Mouse (Mus musculus) hindbrain, embryonic 14.5 days (tissue): ENCODE measurements at regions not wholly inside any gene's neighbourhood (a gene's known extent, or its start where the extent isn't known, plus 50 kb on each side); places are given as distances from the start of the nearest gene placed in this dataset.

Experiments
- ATAC-seq: fragments of 200-750 bp; cut with Nextera tagmentation; 2 replicates; pipeline ENCODE4 v1.8.0; 2017; ENCODE audit warnings: moderate number of reproducible peaks, mild to moderate bottlenecking, moderate TSS enrichment, moderate library complexity; ENCODE audit not compliant: low FRiP score
- DNase-seq: peaks from one replicate; pipeline ENCODE4 v3.0.0-alpha.2; 2015; ENCODE audit warnings: low spot score
- H3K27ac ChIP-seq: fragments of 300-500 bp; sonication (generic); 2 replicates; pipeline ENCODE4 v1.5.1; 2014; ENCODE audit warnings: mild to moderate bottlenecking, moderate library complexity
- H3K27me3 ChIP-seq: fragments of 300-500 bp; sonication (generic); 2 replicates; pipeline ENCODE4 v1.6.1; 2014; ENCODE audit warnings: mild to moderate bottlenecking, low read length, mixed read lengths; ENCODE audit not compliant: control insufficient read depth, insufficient read depth
- H3K36me3 ChIP-seq: fragments of 300-500 bp; sonication (generic); replicated peaks from 2 replicates; pipeline ENCODE4 v1.6.1; 2014; ENCODE audit not compliant: control insufficient read depth, insufficient read depth
- H3K4me1 ChIP-seq: fragments of 300-500 bp; sonication (generic); replicated peaks from 2 replicates; pipeline ENCODE4 v1.6.1; 2014; ENCODE audit warnings: antibody characterized with exemption, low read length, mixed read lengths; ENCODE audit not compliant: control insufficient read depth, insufficient read depth
- H3K4me2 ChIP-seq: fragments of 300-500 bp; sonication (generic); replicated peaks from 2 replicates; pipeline ENCODE4 v1.6.1; 2014; ENCODE audit warnings: mild to moderate bottlenecking, moderate library complexity
- H3K4me3 ChIP-seq: fragments of 300-500 bp; sonication (generic); replicated peaks from 2 replicates; pipeline ENCODE4 v1.5.1; 2014; ENCODE audit warnings: mild to moderate bottlenecking, low read length
- H3K9ac ChIP-seq: fragments of 300-500 bp; sonication (generic); 2 replicates; pipeline ENCODE4 v1.6.1; 2014
- H3K9me3 ChIP-seq: fragments of 300-500 bp; sonication (generic); 2 replicates; pipeline ENCODE4 v1.6.1; 2016; ENCODE audit warnings: low read length; ENCODE audit not compliant: control insufficient read depth
- WGBS: fragments of 180-500 bp; shearing (Covaris S2); extraction: QIAGEN DNeasy Blood & Tissue Kit; methylation state at CpG from one replicate; pipeline ENCODE4 v1.1.7; 2014; 5-methylcytosine and 5-hydroxymethylcytosine counted together

DNA sequence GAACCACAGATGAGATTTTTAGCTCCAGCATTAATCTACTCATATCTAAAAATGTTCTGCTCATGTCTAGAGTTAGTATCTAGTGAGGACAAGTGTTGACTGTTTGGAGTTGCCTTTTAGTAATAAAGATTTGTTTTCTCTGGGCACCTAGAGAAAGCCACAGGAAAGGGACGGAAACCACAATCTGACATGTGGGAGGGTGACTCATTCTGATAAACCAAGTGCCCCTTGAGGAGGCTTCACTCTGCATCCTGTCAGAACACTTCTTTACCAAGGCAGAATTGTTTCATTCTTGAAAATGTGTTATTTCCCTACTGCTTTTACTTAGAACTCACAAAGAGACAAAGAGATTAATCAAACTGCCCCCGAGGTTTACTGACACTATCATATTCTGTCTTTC lies 537.4 kb upstream of the Gm11114 start:
- Histone ChIP-seq H3K27ac (no peak overlapping the region), H3K4me3 (no peak overlapping the region), H3K36me3 (no peaks in the 10 kb centered on the region), H3K9ac (no peak overlapping the region), H3K4me2 (no peak overlapping the region), H3K9me3 (no peaks in the 10 kb centered on the region), H3K4me1 (no peaks in the 10 kb centered on the region), H3K27me3 (no peaks in the 10 kb centered on the region)
- ATAC-seq: no peak
- DNase-seq: no peak
- WGBS: 86% methylated on average over 2 of the region's 2 CpGs

DNA sequence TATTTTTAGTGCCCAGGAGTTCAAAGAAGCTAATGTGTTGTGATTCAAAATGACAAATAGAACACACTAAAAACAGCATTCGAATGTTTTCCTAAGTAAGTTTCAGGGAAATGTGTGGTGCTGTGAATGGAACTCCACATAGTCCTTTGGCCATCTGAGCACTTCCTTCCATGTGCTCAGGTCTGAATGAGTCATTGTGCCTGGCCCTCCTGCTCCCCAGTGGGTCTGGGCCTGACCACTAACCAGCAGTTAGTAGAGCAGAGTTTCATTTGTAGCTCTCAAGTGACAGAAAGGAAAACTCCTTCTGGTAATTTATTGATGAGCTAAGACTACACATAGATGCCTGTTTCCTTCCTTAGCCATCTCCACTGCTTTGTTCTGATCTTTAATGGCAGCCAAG lies 533.4 kb upstream of the Gm11114 start:
- Histone ChIP-seq H3K4me1 (no peaks in the 10 kb centered on the region), H3K9me3 (no peaks in the 10 kb centered on the region), H3K9ac (no peak overlapping the region), H3K4me3 (no peak overlapping the region), H3K4me2 (no peak overlapping the region), H3K27me3 (no peaks in the 10 kb centered on the region), H3K27ac (no peak overlapping the region), H3K36me3 (no peaks in the 10 kb centered on the region)
- ATAC-seq (no peak), DNase-seq (no peak)
- 81% methylated on average over 1 of the region's 1 CpGs for WGBS

DNA sequence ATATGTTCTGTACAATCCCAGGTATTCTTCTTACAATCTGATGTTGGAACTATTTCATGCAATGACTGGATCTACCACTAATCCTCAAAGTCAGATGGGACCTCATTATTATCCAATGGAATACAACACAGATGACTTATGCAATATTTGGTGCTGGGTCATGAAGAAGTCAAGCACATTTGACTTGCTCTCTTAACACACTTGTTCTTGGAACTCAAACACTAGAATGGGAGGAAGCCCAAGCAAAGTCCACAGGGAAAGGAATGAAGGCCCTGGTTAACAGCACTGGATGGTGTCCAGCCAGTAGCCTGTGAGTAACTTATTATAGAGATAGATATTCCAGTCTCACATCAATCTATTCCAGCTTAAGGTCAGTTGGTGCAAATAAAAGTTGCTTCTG lies 486.8 kb upstream of the Gm11114 start:
- H3K4me3 ChIP-seq: no peak overlapping the region
- H3K9me3 ChIP-seq: no peaks in the 10 kb centered on the region
- no peaks in the 10 kb centered on the region for H3K36me3 ChIP-seq
- ATAC-seq (no peak), DNase-seq (no peak)
- H3K27ac ChIP-seq: no peak overlapping the region
- H3K4me1 ChIP-seq: no peaks in the 10 kb centered on the region
- no peak overlapping the region for H3K9ac ChIP-seq
- no peaks in the 10 kb centered on the region for H3K27me3 ChIP-seq
- H3K4me2 ChIP-seq: no peak overlapping the region

DNA sequence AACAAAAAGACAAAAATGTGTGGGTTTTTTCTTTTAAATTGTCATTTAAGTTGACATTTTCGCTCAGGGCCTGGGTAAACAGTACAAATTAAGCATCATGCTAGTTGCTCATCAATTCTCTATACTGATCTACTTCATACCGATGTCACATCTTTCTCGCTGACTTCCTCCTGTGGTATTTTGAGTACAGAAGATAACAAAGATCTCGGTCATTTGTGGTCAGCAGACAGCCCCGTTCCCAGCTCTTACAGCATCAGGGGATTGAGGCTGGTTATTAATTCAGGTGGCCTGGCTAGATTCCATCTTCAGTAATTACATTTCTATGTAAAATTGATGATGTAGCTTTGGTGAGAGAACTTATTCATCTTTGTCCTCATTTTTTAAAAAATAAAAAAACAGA lies 483.6 kb upstream of the Gm11114 start:
- Histone ChIP-seq H3K4me2 (no peak overlapping the region), H3K27me3 (no peaks in the 10 kb centered on the region), H3K27ac (no peak overlapping the region), H3K36me3 (no peaks in the 10 kb centered on the region), H3K4me1 (no peaks in the 10 kb centered on the region), H3K4me3 (no peak overlapping the region), H3K9ac (no peak overlapping the region), H3K9me3 (no peaks in the 10 kb centered on the region)
- ATAC-seq (no peak), DNase-seq (no peak)
- WGBS: 71% methylated on average over 5 of the region's 5 CpGs

DNA sequence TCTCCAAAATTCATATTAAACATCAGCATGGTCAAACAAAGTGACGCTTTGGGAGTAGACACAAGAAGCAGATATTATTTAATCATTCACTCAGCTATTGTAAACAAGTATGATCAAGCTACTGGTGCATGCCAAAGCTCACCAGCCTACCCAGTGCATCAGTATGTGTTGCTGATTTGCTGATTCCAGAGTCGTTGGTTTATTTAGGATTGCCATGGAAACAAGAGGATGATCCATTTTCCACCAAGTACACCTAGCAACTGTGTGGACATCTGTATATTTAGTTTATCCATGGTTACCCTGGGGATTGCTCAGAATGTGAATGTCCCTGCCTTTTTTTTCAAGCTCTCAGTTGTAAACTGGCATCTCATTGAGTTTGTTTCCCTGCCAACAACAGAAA lies 481.9 kb upstream of the Gm11114 start:
- WGBS: 56% methylated on average over 2 of the region's 2 CpGs
- H3K27me3 ChIP-seq: no peaks in the 10 kb centered on the region
- ATAC-seq: peak; percentile 78
- H3K27ac ChIP-seq: no peak overlapping the region
- no peak for DNase-seq
- H3K4me3 ChIP-seq: no peak overlapping the region
- no peaks in the 10 kb centered on the region for H3K9me3 ChIP-seq
- H3K4me2 ChIP-seq: no peak overlapping the region
- no peaks in the 10 kb centered on the region for H3K36me3 ChIP-seq
- H3K4me1 ChIP-seq: no peaks in the 10 kb centered on the region
- no peak overlapping the region for H3K9ac ChIP-seq

DNA sequence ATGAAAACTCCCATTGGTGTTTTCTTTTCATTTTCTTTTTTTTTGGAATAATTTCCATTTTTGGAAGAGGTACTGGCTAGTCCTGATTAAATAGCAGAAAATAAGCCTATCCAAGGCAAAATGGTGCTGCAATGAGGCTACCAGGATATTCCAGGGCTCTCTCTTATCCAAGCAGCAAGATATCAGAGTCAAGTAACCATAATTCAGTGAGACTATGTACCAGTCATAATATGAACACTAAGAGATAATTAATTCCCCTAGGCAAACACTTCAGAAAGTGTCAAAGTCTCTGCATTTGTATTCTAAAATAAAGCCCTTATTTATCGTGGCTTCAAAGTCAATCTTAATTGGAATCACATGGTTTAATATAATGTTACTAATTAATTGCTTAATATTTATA lies 475.1 kb upstream of the Gm11114 start:
- no peaks in the 10 kb centered on the region for H3K9me3 ChIP-seq

DNA sequence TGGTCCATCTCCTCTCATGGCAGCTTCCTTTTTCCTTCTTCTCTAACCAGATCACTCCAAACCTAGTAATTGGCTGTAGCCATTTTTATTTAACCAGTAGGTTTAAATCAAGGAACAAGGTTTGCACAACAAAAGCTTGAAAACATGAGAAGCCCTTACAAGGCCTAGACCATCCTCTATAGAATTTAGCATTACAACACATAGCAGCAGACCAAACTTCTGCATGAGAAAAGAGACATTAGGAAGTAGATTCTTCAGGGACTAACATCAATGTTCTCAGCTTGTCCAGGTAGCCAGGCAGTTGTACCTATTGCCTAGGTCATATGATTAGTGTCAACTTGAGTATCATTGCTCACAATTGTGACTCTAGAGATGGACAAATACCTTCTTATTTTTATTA lies 468.6 kb upstream of the Gm11114 start:
- H3K4me1 ChIP-seq: no peaks in the 10 kb centered on the region
- no peak overlapping the region for H3K4me2 ChIP-seq
- DNase-seq: no peak
- no peak overlapping the region for H3K27ac ChIP-seq
- no peak overlapping the region for H3K9ac ChIP-seq
- no peaks in the 10 kb centered on the region for H3K9me3 ChIP-seq
- H3K27me3 ChIP-seq: no peaks in the 10 kb centered on the region
- no peaks in the 10 kb centered on the region for H3K36me3 ChIP-seq
- no peak overlapping the region for H3K4me3 ChIP-seq
- no peak for ATAC-seq

More for the DNA sequence above, 475.1 kb upstream of the Gm11114 start:
- no peaks in the 10 kb centered on the region for H3K27me3 ChIP-seq
- ATAC-seq (no peak), DNase-seq (no peak)
- no peak overlapping the region for H3K9ac ChIP-seq
- no peak overlapping the region for H3K4me2 ChIP-seq
- H3K4me1 ChIP-seq: no peaks in the 10 kb centered on the region
- WGBS: 69% methylated on average over 1 of the region's 1 CpGs
- no peak overlapping the region for H3K4me3 ChIP-seq
- no peaks in the 10 kb centered on the region for H3K36me3 ChIP-seq
- no peak overlapping the region for H3K27ac ChIP-seq

DNA sequence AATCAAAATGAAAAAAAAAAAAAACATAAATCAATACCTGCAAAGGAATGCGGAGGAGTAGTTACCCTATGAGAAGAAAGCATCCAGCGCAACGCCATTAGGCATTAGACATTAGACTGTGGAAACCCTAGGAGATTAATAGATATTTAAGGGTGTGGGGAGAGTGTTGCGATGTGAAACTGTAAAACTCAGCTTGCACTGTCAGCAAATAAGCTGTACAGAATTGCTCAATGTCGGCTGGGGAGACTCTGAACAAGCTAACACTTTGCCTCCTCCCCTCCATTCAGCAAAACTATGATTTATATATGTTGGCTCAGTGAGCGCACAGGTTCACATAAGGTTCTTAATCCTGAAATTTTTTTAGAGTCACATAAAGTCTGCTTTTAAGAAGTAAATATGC lies 451.0 kb upstream of the Gm11114 start:
- Histone ChIP-seq H3K27me3 (no peaks in the 10 kb centered on the region), H3K9me3 (no peaks in the 10 kb centered on the region), H3K36me3 (no peaks in the 10 kb centered on the region), H3K4me2 (no peak overlapping the region), H3K4me1 (no peaks in the 10 kb centered on the region), H3K9ac (no peak overlapping the region), H3K4me3 (no peak overlapping the region), H3K27ac (no peak overlapping the region)
- DNase-seq (no peak), ATAC-seq (no peak)
- 82% methylated on average over 6 of the region's 6 CpGs for WGBS

DNA sequence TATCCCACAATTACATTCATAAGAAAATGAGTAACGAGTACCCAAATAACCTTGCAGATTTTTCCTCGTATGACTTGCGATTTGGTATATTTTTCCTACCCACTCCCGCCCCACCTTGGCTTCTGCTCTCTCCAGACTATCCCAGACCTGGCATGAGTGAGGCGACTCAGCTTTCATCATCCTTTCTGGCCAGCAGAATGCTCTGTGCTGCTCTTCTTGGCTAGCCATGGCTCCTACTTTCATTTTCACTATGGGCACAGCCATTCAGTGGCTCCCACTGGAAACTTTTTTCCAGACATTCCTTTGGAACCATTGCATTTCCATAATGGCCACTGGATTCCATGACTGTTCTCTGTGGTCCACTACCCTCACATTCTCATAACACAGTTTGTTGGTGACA lies 449.1 kb upstream of the Gm11114 start:
- H3K36me3 ChIP-seq: no peaks in the 10 kb centered on the region
- H3K4me1 ChIP-seq: no peaks in the 10 kb centered on the region
- no peaks in the 10 kb centered on the region for H3K9me3 ChIP-seq
- 93% methylated on average over 5 of the region's 5 CpGs for WGBS
- H3K4me2 ChIP-seq: no peak overlapping the region
- no peak overlapping the region for H3K4me3 ChIP-seq
- ATAC-seq (no peak), DNase-seq (no peak)
- no peak overlapping the region for H3K27ac ChIP-seq
- H3K27me3 ChIP-seq: no peaks in the 10 kb centered on the region
- no peak overlapping the region for H3K9ac ChIP-seq

DNA sequence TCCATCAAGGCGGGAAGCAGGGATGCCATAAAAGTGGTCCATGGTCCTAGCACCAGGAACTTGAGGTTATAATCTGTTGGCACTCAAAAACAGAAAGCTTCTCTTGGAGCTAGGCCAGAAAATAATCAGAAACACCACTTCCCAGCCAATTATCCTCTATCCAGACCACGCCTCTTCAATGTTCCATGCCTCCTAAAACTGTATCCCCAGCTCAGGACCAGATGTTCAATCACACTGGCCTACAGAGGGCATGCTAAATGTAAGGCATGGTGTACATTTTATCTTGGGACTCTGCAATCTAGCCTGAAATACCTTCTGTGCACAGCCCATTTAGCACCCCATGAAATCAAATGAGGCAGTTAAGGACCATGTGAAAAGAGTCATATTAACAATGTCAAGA lies 418.4 kb upstream of the Gm11114 start:
- 74% methylated on average over 2 of the region's 2 CpGs for WGBS
- Histone ChIP-seq H3K27me3 (no peaks in the 10 kb centered on the region), H3K4me2 (no peak overlapping the region), H3K4me1 (no peaks in the 10 kb centered on the region), H3K36me3 (no peaks in the 10 kb centered on the region), H3K9me3 (no peaks in the 10 kb centered on the region), H3K27ac (no peak overlapping the region), H3K9ac (no peak overlapping the region), H3K4me3 (no peak overlapping the region)
- ATAC-seq (no peak), DNase-seq (no peak)
